Mouse (Mus musculus): Measurements from ENCODE around the gene Dennd1a. TPM values are rescaled to one million over a fixed set of nuclear protein-coding genes. Genes with fewer than 3 reads are reported as not detected.

The Dennd1a gene
- polyA plus RNA-seq, 1 experiment from 2014 or later = 9.6 TPM

DNA sequence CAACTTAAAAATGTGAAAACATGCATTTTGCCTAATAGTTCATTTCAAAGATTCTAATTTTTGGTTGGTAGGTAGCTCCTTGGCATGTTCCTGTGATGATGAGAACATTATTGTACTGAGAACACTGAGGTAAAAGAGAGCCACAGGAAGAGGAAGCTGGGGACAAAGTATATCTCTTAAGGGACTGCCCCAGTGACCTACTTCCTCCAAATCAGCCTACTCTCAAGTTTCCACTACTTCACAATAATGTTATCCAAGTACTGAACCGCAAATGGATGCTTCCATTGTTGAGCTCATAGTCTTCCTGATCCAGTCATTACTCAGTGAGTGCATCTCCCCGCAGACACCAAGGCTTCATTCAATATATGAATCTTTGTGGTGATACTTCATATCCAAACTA, 75.8 kb downstream of the Dennd1a start:
- 97% methylated on average over 2 of the region's 2 CpGs for WGBS
- Histone ChIP-seq H3K27me3 (replicated peaks; ENCODE audit: control insufficient read depth, insufficient read depth, low read length) (no peaks in the 10 kb centered on the region), H3K9me3 (ENCODE audit: control insufficient read depth, low read length) (no peaks in the 10 kb centered on the region), H3K36me3 (ENCODE audit: control insufficient read depth, insufficient read depth, low read length) (no peaks in the 10 kb centered on the region), H3K4me2 (ENCODE audit: low read depth, low read length) (no peak overlapping the region), H3K4me3 (ENCODE audit: low read length) (no peak overlapping the region), H3K27ac (ENCODE audit: low read length) (no peak overlapping the region), H3K4me1 (ENCODE audit: control insufficient read depth, insufficient read depth, low read length) (no peaks in the 10 kb centered on the region), H3K9ac (ENCODE audit: low read depth, low read length) (no peak overlapping the region)
- no peak for ATAC-seq

- no peaks in the 10 kb centered on the region for H3K4me1 ChIP-seq (ENCODE audit: control insufficient read depth, insufficient read depth, low read length)
- no peak for ATAC-seq
- WGBS = 92% methylated on average over 1 of the region's 1 CpGs
- no peak overlapping the region for H3K27ac ChIP-seq (ENCODE audit: low read length)
- no peaks in the 10 kb centered on the region for H3K36me3 ChIP-seq (ENCODE audit: control insufficient read depth, insufficient read depth, low read length)
- H3K4me3 ChIP-seq (ENCODE audit: low read length) = no peak overlapping the region
- H3K27me3 ChIP-seq (replicated peaks; ENCODE audit: control insufficient read depth, insufficient read depth, low read length) = no peaks in the 10 kb centered on the region
- H3K4me2 ChIP-seq (ENCODE audit: low read depth, low read length) = no peak overlapping the region
- no peaks in the 10 kb centered on the region for H3K9me3 ChIP-seq (ENCODE audit: control insufficient read depth, low read length)
- H3K9ac ChIP-seq (ENCODE audit: low read depth, low read length) = no peak overlapping the region
Measured at GRCm38 (mm10) chr2:38207752-38208151, 79.4 kb downstream of the Dennd1a start.

GRCm38 (mm10) chr2:38205281-38205680, 81.9 kb downstream of the Dennd1a start:
- Histone ChIP-seq H3K36me3 (ENCODE audit: control insufficient read depth, insufficient read depth, low read length) (no peaks in the 10 kb centered on the region), H3K9ac (ENCODE audit: low read depth, low read length) (no peak overlapping the region), H3K4me3 (ENCODE audit: low read length) (no peak overlapping the region), H3K27me3 (replicated peaks; ENCODE audit: control insufficient read depth, insufficient read depth, low read length) (no peaks in the 10 kb centered on the region), H3K9me3 (ENCODE audit: control insufficient read depth, low read length) (no peaks in the 10 kb centered on the region), H3K27ac (ENCODE audit: low read length) (no peak overlapping the region), H3K4me2 (ENCODE audit: low read depth, low read length) (no peak overlapping the region), H3K4me1 (ENCODE audit: control insufficient read depth, insufficient read depth, low read length) (no peaks in the 10 kb centered on the region)
- WGBS = 62% methylated on average over 5 of the region's 5 CpGs
- no peak for ATAC-seq

DNA sequence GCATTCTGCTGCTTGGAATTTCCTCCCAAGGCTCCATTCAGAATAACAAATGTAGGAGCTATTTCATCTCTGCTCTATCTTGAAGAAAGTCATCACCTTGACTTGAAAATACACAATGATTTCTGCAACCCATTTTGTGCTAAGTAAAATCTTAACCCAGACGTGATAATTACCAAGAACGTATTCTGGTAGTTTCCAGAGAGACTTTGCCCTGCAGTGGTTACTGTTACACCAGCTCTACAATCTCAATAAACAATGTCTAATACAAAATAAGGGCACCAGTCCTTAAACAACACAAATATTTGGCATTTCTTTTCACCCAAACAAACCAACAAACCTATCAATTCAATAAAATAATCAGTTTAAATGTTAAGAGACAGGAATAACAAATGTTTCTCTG, 82.5 kb downstream of the Dennd1a start:
- Histone ChIP-seq H3K4me1 (ENCODE audit: control insufficient read depth, insufficient read depth, low read length) (no peaks in the 10 kb centered on the region), H3K9ac (ENCODE audit: low read depth, low read length) (no peak overlapping the region), H3K4me3 (ENCODE audit: low read length) (no peak overlapping the region), H3K27me3 (replicated peaks; ENCODE audit: control insufficient read depth, insufficient read depth, low read length) (no peaks in the 10 kb centered on the region), H3K4me2 (ENCODE audit: low read depth, low read length) (no peak overlapping the region), H3K27ac (ENCODE audit: low read length) (no peak overlapping the region), H3K36me3 (ENCODE audit: control insufficient read depth, insufficient read depth, low read length) (no peaks in the 10 kb centered on the region), H3K9me3 (ENCODE audit: control insufficient read depth, low read length) (no peaks in the 10 kb centered on the region)
- no peak for ATAC-seq
- 24% methylated on average over 2 of the region's 2 CpGs for WGBS

DNA sequence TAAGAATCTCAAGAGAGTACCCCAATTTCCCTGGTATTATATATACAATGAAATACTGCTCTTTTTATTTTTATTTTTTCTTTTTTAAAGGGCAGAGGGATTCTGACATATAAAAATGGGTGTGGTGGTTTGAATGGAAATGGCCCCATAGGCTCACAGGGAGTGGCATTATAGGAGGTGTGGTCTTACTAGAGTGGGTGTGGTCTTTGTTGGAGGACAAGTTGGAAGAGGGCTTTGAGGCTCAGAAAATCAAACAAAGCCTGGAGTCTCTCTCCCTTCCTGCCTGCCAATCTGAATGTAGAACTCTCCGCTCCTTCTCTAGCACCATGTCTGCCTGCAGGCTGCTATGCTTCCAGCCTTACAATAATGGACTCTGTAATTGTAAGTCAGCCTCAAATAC, 89.1 kb downstream of the Dennd1a start:
- Histone ChIP-seq H3K4me3 (ENCODE audit: low read length) (no peak overlapping the region), H3K4me2 (ENCODE audit: low read depth, low read length) (no peak overlapping the region), H3K9ac (ENCODE audit: low read depth, low read length) (no peak overlapping the region), H3K36me3 (ENCODE audit: control insufficient read depth, insufficient read depth, low read length) (no peaks in the 10 kb centered on the region), H3K27me3 (replicated peaks; ENCODE audit: control insufficient read depth, insufficient read depth, low read length) (no peaks in the 10 kb centered on the region), H3K4me1 (ENCODE audit: control insufficient read depth, insufficient read depth, low read length) (no peaks in the 10 kb centered on the region), H3K9me3 (ENCODE audit: control insufficient read depth, low read length) (no peaks in the 10 kb centered on the region), H3K27ac (ENCODE audit: low read length) (no peak overlapping the region)
- no peak for ATAC-seq
- 90% methylated on average over 1 of the region's 1 CpGs for WGBS

DNA sequence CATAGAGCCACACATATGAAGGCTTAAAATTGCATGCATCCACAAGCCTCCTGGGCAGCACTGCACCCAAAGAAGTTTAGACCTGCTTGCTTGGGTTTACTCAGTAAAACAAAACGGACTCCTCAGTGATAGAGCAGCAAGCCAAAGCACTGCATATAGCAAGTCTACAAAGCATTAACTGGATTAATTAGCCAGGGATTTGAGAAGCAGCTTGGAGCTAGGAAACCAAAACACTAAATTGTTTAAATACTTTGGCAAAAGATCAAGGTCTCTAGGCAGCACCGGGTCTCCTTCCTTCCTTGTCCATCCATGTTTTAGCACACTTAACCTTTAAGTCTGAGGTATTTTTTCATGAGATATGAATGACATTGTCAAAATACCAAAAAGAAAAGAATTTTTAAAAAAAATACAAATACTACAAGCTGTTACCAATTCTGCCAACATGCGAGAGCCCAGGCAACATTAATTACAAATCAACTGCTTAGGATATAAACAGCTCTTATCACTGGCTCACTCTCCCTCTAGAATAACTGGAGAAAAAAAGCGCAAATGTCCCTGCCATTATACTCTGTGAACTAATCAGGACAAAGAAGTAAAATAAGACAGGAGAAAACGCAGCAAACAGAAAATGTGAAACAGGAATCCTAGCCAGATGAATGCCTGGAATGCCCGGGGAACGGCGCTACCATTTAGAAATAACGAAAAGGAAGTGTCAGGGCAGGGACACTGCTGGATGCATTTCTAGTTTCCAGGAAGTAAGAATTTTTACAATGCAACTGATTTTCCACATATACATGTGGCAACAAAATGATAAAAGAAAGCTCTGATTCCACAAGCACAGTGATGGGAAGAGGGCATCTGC, 90.8 kb downstream of the Dennd1a start:
- Histone ChIP-seq H3K4me2 (ENCODE audit: low read depth, low read length) (no peak overlapping the region), H3K36me3 (ENCODE audit: control insufficient read depth, insufficient read depth, low read length) (no peaks in the 10 kb centered on the region), H3K9me3 (ENCODE audit: control insufficient read depth, low read length) (no peaks in the 10 kb centered on the region), H3K9ac (ENCODE audit: low read depth, low read length) (no peak overlapping the region), H3K4me3 (ENCODE audit: low read length) (no peak overlapping the region), H3K27me3 (replicated peaks; ENCODE audit: control insufficient read depth, insufficient read depth, low read length) (no peaks in the 10 kb centered on the region), H3K27ac (ENCODE audit: low read length) (no peak overlapping the region), H3K4me1 (ENCODE audit: control insufficient read depth, insufficient read depth, low read length) (no peaks in the 10 kb centered on the region)
- 45% methylated on average over 9 of the region's 9 CpGs for whole genome bisulfite sequencing
- no peak for ATAC-seq

GRCm38 (mm10) chr2:38192007-38192406, 95.2 kb downstream of the Dennd1a start:
- Histone ChIP-seq H3K4me1 (ENCODE audit: control insufficient read depth, insufficient read depth, low read length) (no peaks in the 10 kb centered on the region), H3K4me3 (ENCODE audit: low read length) (no peak overlapping the region), H3K4me2 (ENCODE audit: low read depth, low read length) (no peak overlapping the region), H3K9me3 (ENCODE audit: control insufficient read depth, low read length) (no peaks in the 10 kb centered on the region), H3K9ac (ENCODE audit: low read depth, low read length) (no peak overlapping the region), H3K27ac (ENCODE audit: low read length) (no peak overlapping the region), H3K27me3 (replicated peaks; ENCODE audit: control insufficient read depth, insufficient read depth, low read length) (no peaks in the 10 kb centered on the region), H3K36me3 (ENCODE audit: control insufficient read depth, insufficient read depth, low read length) (no peaks in the 10 kb centered on the region)
- WGBS = 89% methylated on average over 1 of the region's 1 CpGs
- ATAC-seq = no peak

- no peak overlapping the region for H3K4me3 ChIP-seq (ENCODE audit: low read length)
- no peaks in the 10 kb centered on the region for H3K36me3 ChIP-seq (ENCODE audit: control insufficient read depth, insufficient read depth, low read length)
- H3K9ac ChIP-seq (ENCODE audit: low read depth, low read length) = no peak overlapping the region
- ATAC-seq = no peak
- H3K27me3 ChIP-seq (replicated peaks; ENCODE audit: control insufficient read depth, insufficient read depth, low read length) = no peaks in the 10 kb centered on the region
- no peaks in the 10 kb centered on the region for H3K9me3 ChIP-seq (ENCODE audit: control insufficient read depth, low read length)
- H3K4me2 ChIP-seq (ENCODE audit: low read depth, low read length) = no peak overlapping the region
- H3K27ac ChIP-seq (ENCODE audit: low read length) = no peak overlapping the region
- H3K4me1 ChIP-seq (ENCODE audit: control insufficient read depth, insufficient read depth, low read length) = no peaks in the 10 kb centered on the region
Measured at GRCm38 (mm10) chr2:38191601-38192000, 95.6 kb downstream of the Dennd1a start.

- Histone ChIP-seq H3K9me3 (ENCODE audit: control insufficient read depth, low read length) (no peaks in the 10 kb centered on the region), H3K27ac (ENCODE audit: low read length) (no peak overlapping the region), H3K4me1 (ENCODE audit: control insufficient read depth, insufficient read depth, low read length) (no peaks in the 10 kb centered on the region), H3K9ac (ENCODE audit: low read depth, low read length) (no peak overlapping the region), H3K4me3 (ENCODE audit: low read length) (no peak overlapping the region), H3K27me3 (replicated peaks; ENCODE audit: control insufficient read depth, insufficient read depth, low read length) (no peaks in the 10 kb centered on the region), H3K36me3 (ENCODE audit: control insufficient read depth, insufficient read depth, low read length) (no peaks in the 10 kb centered on the region), H3K4me2 (ENCODE audit: low read depth, low read length) (no peak overlapping the region)
- 82% methylated on average over 2 of the region's 2 CpGs for WGBS
- no peak for ATAC-seq
Measured at GRCm38 (mm10) chr2:38186438-38186837, 100.8 kb downstream of the Dennd1a start.

DNA sequence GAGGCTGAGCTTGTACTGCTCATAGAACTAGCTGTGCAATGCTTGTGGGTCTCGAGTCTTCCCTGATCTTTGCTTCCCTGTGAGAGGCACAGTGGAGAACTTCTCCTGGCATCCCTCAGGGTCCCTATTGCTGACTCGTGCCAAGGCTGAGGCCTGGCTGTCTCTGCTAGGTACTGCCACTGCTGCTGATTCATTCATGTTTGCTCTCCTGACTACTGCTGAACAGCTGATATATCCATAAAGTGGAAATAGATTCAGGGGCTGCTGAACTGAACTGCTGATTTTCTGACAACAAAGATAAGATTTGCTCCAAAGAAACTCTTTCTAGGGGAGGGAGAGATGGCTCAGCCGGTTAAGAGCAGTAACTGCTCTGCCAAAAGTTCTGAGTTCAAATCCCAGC, 102.2 kb downstream of the Dennd1a start:
- no peak for ATAC-seq
- H3K36me3 ChIP-seq (ENCODE audit: control insufficient read depth, insufficient read depth, low read length) = no peaks in the 10 kb centered on the region
- 84% methylated on average over 3 of the region's 3 CpGs for WGBS

More for the DNA sequence above, 102.2 kb downstream of the Dennd1a start:
- Histone ChIP-seq H3K4me2 (ENCODE audit: low read depth, low read length) (no peak overlapping the region), H3K4me3 (ENCODE audit: low read length) (no peak overlapping the region), H3K9ac (ENCODE audit: low read depth, low read length) (no peak overlapping the region), H3K27ac (ENCODE audit: low read length) (no peak overlapping the region), H3K27me3 (replicated peaks; ENCODE audit: control insufficient read depth, insufficient read depth, low read length) (no peaks in the 10 kb centered on the region), H3K9me3 (ENCODE audit: control insufficient read depth, low read length) (no peaks in the 10 kb centered on the region), H3K4me1 (ENCODE audit: control insufficient read depth, insufficient read depth, low read length) (no peaks in the 10 kb centered on the region)

Measured in intestine, embryonic 16.5 days (tissue).